Mouse (Mus musculus): ENCODE measurements around the gene Col16a1.

DNA sequence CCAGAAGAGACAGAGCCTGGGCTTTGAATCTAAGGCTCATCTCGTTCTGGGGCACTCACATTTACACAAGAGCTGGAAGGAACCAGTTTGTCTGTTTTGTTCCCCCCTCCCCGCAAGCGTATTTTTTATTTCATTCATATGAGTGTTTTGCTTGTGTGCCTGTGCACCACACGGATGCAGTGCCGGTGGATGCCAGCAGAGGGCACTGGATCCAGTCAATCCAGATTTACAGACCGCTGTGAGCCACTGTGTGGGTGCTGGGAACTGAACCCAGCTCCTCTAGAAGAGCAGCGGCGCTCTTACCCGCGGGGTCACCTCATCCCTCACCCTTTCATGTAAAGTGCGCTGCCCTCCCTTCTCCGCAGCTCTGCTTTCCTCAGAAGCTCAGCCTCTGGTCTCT is 56.0 kb downstream of the Col16a1 start:
- TF ChIP-seq CTCF (IDR thresholded peaks at IDR 0.05; ENCODE audit: low read depth), result no peak
- no peak for TF ChIP-seq EP300 (IDR thresholded peaks at IDR 0.05; ENCODE audit: low read depth)
